Mouse (Mus musculus) lung, postnatal 0 days (tissue): ENCODE data around the gene Camk1g.

ENCODE experiments used
- CTCF ChIP-seq: IDR thresholded peaks from 2 replicates; pipeline ENCODE4 v1.5.1; 2016; ENCODE audit warnings: antibody characterized with exemption, mild to moderate bottlenecking
- EP300 ChIP-seq: IDR thresholded peaks from 2 replicates; pipeline ENCODE4 v1.6.1; 2016; ENCODE audit warnings: antibody characterized with exemption, mild to moderate bottlenecking, control low read depth

GRCm38 (mm10) chr1:193327686-193328085 is 42.4 kb downstream of the Camk1g start:
- TF ChIP-seq CTCF = no peak
- TF ChIP-seq EP300 = no peak
